8 mouse cellular contexts compared by ENCODE assay signal in the genomic region with DNA sequence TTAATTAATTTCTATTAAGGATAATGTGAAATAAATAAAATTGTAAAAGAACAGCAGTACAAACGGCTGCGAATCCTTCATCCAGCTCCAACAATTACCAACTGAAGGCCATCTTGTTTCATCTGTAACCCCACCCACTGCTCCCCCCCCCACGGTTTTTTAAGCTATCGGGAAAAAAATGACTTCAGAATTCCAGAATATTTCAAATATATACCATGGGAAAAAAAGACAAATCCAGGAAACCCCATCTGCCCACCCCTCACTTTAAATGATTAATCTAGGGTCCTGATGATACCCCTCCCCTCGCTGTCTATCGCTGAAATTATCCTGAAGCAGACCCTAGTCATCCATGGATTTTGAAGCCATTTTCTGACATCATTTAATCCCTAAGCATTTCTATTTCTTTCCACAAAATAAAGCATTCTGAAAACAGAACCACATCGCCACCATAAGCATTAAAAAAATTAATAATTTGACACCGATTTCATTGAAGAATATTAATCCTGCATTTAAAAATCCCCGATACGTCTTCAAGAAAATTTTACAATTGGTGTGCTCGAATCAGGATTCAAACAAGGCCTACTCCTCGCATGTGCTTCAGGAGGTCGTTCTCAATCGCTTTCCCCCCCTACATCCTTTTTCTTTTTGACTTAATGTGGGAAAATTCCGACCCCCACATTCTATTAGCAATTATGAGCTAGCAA. TPM values are rescaled to one million over a fixed set of nuclear protein-coding genes. Genes with fewer than 3 reads are reported as not detected.
DNase-seq lines count a peak whose midpoint lies in the region; ATAC-seq lines count a peak whose summit lies in the region.

No protein-coding gene starts in this region.

- peak overlapping the region; percentile 60 for H3K4me3 ChIP-seq in heart, embryonic 10.5 days
- H3K4me3 ChIP-seq in forebrain, embryonic 10.5 days = peak overlapping the region; percentile 59
- peak overlapping the region; percentile 66 for H3K4me3 ChIP-seq in liver, embryonic 13.5 days (replicated peaks)

- ATAC-seq in liver, embryonic 13.5 days (ENCODE audit: low read depth) = no peak

- H3K27ac ChIP-seq in heart, embryonic 10.5 days = peak overlapping the region; percentile 87
- H3K27ac ChIP-seq in forebrain, embryonic 10.5 days = peak overlapping the region; percentile 91
- H3K27ac ChIP-seq in liver, embryonic 13.5 days = peak overlapping the region; percentile 76

- peak overlapping the region; percentile 75 for H3K9ac ChIP-seq in liver, embryonic 13.5 days

- H3K27me3 ChIP-seq in heart, embryonic 10.5 days (ENCODE audit: insufficient read depth, poor library complexity, severe bottlenecking) = no peaks in the 10 kb centered on the region
- H3K27me3 ChIP-seq in forebrain, embryonic 10.5 days (ENCODE audit: poor library complexity, severe bottlenecking) = no peaks in the 10 kb centered on the region
- no peaks in the 10 kb centered on the region for H3K27me3 ChIP-seq in liver, embryonic 13.5 days

- H3K4me1 ChIP-seq in heart, embryonic 10.5 days = no peaks in the 10 kb centered on the region
- H3K4me1 ChIP-seq in forebrain, embryonic 10.5 days = peaks cover 6% of the 10 kb centered on the region; the same call in 1 of the 2 replicates
- peaks cover 8% of the 10 kb centered on the region for H3K4me1 ChIP-seq in liver, embryonic 13.5 days (replicated peaks)

- peaks cover 18% of the 10 kb centered on the region; the same call in 1 of the 2 replicates for H3K36me3 ChIP-seq in heart, embryonic 10.5 days
- peaks cover 38% of the 10 kb centered on the region for H3K36me3 ChIP-seq in forebrain, embryonic 10.5 days (replicated peaks)
- peaks cover 10% of the 10 kb centered on the region; the same call in 1 of the 2 replicates for H3K36me3 ChIP-seq in liver, embryonic 13.5 days

- H3K9me3 ChIP-seq in heart, embryonic 10.5 days = no peaks in the 10 kb centered on the region
- no peaks in the 10 kb centered on the region for H3K9me3 ChIP-seq in forebrain, embryonic 10.5 days
- no peaks in the 10 kb centered on the region for H3K9me3 ChIP-seq in liver, embryonic 13.5 days (replicated peaks)

- WGBS in heart, embryonic 10.5 days = 14% methylated on average over 15 of the region's 15 CpGs
- 25% methylated on average over 15 of the region's 15 CpGs for WGBS in forebrain, embryonic 10.5 days
- WGBS in liver, embryonic 13.5 days (ENCODE audit: insufficient replicate concordance) = 18% methylated on average over 15 of the region's 15 CpGs

- peak overlapping the region; percentile 64 for H3K4me2 ChIP-seq in liver, embryonic 13.5 days

- no peak for DNase-seq in heart, embryonic 10.5 days (ENCODE audit: low spot score)
- no peak for DNase-seq in heart, postnatal 4 days
- DNase-seq in CD4-positive helper T cell, adult 2 months (ENCODE audit: low read depth, low spot score) = peak; percentile 9
- DNase-seq in forebrain, embryonic 10.5 days (ENCODE audit: extremely low spot score, low spot score) = no peak
- DNase-seq in liver, embryonic 13.5 days = no peak
- no peak for DNase-seq in adrenal gland, postnatal 36 days
- DNase-seq in right cerebral cortex, postnatal 10 days (ENCODE audit: low spot score in 2 of 2) = no peak
- no peak for DNase-seq in thymus, adult 18-20 months

RNA-seq across cellular contexts. Expression of gene Morf4l2, which starts 3.3 kb away (rescaled TPM):
- polyA plus RNA-seq in heart, embryonic 10.5 days (2016; fragmentation: Nextera tagmentation; extraction: Ambion mirVana) = 448 and 541 TPM in 2 replicates
- total RNA-seq in heart, postnatal 4 days (2021) = 100 to 1,000 TPM; 223 to 227 TPM
- polyA plus RNA-seq in forebrain, embryonic 10.5 days (2016; fragmentation: Nextera tagmentation; extraction: Ambion mirVana) = 557 and 569 TPM in 2 replicates
- 227 and 272 TPM in 2 replicates for polyA plus RNA-seq in liver, embryonic 13.5 days (2015; fragmentation: Nextera tagmentation; extraction: Ambion mirVana)
- total RNA-seq in adrenal gland, postnatal 36 days (2021) = 100 to 1,000 TPM; 280 to 471 TPM

RNA-seq across cellular contexts. Expression of gene Tceal1, which starts 32.5 kb away (rescaled TPM):
- 6.1 and 7.2 TPM in 2 replicates for polyA plus RNA-seq in heart, embryonic 10.5 days (2016; fragmentation: Nextera tagmentation; extraction: Ambion mirVana)
- 1 to 10 TPM; 7.4 to 7.7 TPM for total RNA-seq in heart, postnatal 4 days (2021)
- 7.0 and 7.7 TPM in 2 replicates for polyA plus RNA-seq in forebrain, embryonic 10.5 days (2016; fragmentation: Nextera tagmentation; extraction: Ambion mirVana)
- polyA plus RNA-seq in liver, embryonic 13.5 days (2015; fragmentation: Nextera tagmentation; extraction: Ambion mirVana) = 1.1 and 1.3 TPM in 2 replicates
- 10 to 100 TPM; 12.6 to 14.0 TPM for total RNA-seq in adrenal gland, postnatal 36 days (2021)

RNA-seq across cellular contexts. Expression of gene Glra4, which starts 39.7 kb away (rescaled TPM):
- 0.15 and 0.21 TPM in 2 replicates for polyA plus RNA-seq in heart, embryonic 10.5 days (2016; fragmentation: Nextera tagmentation; extraction: Ambion mirVana)
- not detected for total RNA-seq in heart, postnatal 4 days (2021)
- polyA plus RNA-seq in forebrain, embryonic 10.5 days (2016; fragmentation: Nextera tagmentation; extraction: Ambion mirVana) = 0.12 and 0.16 TPM in 2 replicates
- polyA plus RNA-seq in liver, embryonic 13.5 days (2015; fragmentation: Nextera tagmentation; extraction: Ambion mirVana) = not detected in 2 replicates
- under 1 TPM in 1 of 2 experiments, not detected in 1; 0.26 TPM for total RNA-seq in adrenal gland, postnatal 36 days (2021)
